Mouse (Mus musculus) forebrain, embryonic 11.5 days (tissue): ENCODE measurements around the gene Chst8. TPM values are rescaled to one million over a fixed set of nuclear protein-coding genes. Genes with fewer than 3 reads are reported as not detected.

Source experiments
- ATAC-seq: fragments of 200-750 bp; cut with Nextera tagmentation; replicated peaks from 2 replicates; pipeline ENCODE4 v1.8.0; 2017; ENCODE audit warnings: moderate TSS enrichment; ENCODE audit not compliant: low FRiP score
- DNase-seq: peaks from one replicate; pipeline ENCODE4 v3.0.0-alpha.2; 2017; ENCODE audit warnings: low spot score
- H3K27ac ChIP-seq: fragments of 300-500 bp; sonication (generic); 2 replicates; pipeline ENCODE4 v1.5.1; 2014; ENCODE audit warnings: low read depth, low read length
- H3K27me3 ChIP-seq: fragments of 300-500 bp; sonication (generic); 2 replicates; pipeline ENCODE4 v1.6.1; 2014; ENCODE audit warnings: mild to moderate bottlenecking, low read length, mixed read lengths; ENCODE audit not compliant: control insufficient read depth, insufficient read depth
- H3K36me3 ChIP-seq: fragments of 300-500 bp; sonication (generic); 2 replicates; pipeline ENCODE4 v1.6.1; 2014; ENCODE audit warnings: mild to moderate bottlenecking, low read length, moderate library complexity, mixed read lengths; ENCODE audit not compliant: control insufficient read depth, insufficient read depth
- H3K4me1 ChIP-seq: fragments of 300-500 bp; sonication (generic); replicated peaks from 2 replicates; pipeline ENCODE4 v1.6.1; 2014; ENCODE audit warnings: low read length, mixed read lengths; ENCODE audit not compliant: control insufficient read depth, insufficient read depth
- H3K4me2 ChIP-seq: fragments of 300-500 bp; sonication (generic); 2 replicates; pipeline ENCODE4 v1.6.1; 2014; ENCODE audit warnings: low read depth, mild to moderate bottlenecking, low read length, moderate library complexity, mixed read lengths; ENCODE audit not compliant: severe bottlenecking
- H3K4me3 ChIP-seq: fragments of 300-500 bp; sonication (generic); 2 replicates; pipeline ENCODE4 v1.5.1; 2014; ENCODE audit warnings: low read depth, low read length
- H3K9ac ChIP-seq: fragments of 300-500 bp; sonication (generic); 2 replicates; pipeline ENCODE4 v1.6.1; 2014; ENCODE audit warnings: low read length
- H3K9me3 ChIP-seq: fragments of 300-500 bp; sonication (generic); 2 replicates; pipeline ENCODE4 v1.6.1; 2016; ENCODE audit warnings: low read length, mixed read lengths; ENCODE audit not compliant: control insufficient read depth
- WGBS: fragments of 180-500 bp; shearing (Covaris S2); extraction: QIAGEN DNeasy Blood & Tissue Kit; methylation state at CpG from one replicate; pipeline ENCODE4 v1.1.7; 2014; 5-methylcytosine and 5-hydroxymethylcytosine counted together
- polyA plus RNA-seq: library from polyadenylated mRNA; unstranded; fragments of >200 nt; fragmentation: Nextera tagmentation; extraction: Ambion mirVana; gene quantifications from 2 replicates; pipeline ENCODE4 v1.2.1, GENCODE M21; 2014

Gene Chst8
- polyA plus RNA-seq, 1 experiment from 2014 or later: 11.4 TPM

DNA sequence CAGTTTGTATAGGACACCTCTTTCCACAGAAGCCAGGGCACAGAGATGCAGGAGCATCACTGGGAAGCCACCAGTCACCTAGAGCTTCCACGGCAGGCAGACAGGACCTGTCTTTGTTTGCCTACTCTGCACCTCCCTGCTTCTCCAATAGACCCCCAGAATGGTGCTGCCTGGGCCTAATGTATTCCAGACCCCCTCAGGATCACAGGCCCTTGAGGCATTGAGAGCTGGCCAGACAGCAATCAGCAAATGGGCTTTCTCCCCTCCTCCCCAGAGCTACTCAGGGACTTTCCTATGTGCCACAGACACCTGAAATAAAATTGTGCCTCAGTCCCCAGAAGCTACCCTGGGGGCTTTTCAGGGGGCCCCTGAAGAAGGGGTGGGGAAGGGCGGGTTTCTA lies 161.1 kb downstream of the Chst8 start:
- Histone ChIP-seq H3K4me3 (peak overlapping the region; percentile 76), H3K27ac (peak overlapping the region; percentile 60; the same call in 1 of the 2 replicates), H3K4me1 (peaks cover 15% of the 10 kb centered on the region), H3K4me2 (peak overlapping the region; percentile 55), H3K9me3 (no peaks in the 10 kb centered on the region), H3K36me3 (peaks cover 21% of the 10 kb centered on the region), H3K27me3 (no peaks in the 10 kb centered on the region), H3K9ac (peak overlapping the region; percentile 44)
- WGBS: 19% methylated on average over 2 of the region's 2 CpGs
- DNase-seq (peak; percentile 49), ATAC-seq (no peak)

DNA sequence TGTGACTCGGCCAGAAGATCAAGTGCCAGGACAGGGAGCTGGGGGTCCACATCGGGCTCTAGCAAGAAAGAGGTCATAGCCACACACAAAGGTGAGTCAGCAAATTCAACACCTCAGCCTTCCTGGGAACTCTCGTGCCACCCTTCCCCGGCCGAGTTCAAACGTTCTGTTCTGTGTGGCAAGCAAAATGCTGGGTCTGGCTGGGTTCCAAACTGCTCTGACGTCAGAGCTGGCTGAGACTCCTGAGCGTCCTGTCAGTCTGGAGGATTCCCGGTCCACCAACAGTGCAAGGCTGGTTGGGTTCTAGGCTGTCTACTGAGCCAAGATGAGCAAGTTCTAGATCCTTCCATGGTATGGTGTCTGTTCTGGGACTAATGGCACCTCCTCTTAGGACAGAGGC lies 165.5 kb downstream of the Chst8 start:
- peak; percentile 47 for DNase-seq
- Histone ChIP-seq H3K4me3 (no peak overlapping the region), H3K27ac (no peak overlapping the region), H3K9ac (no peak overlapping the region), H3K4me1 (peaks cover 6% of the 10 kb centered on the region), H3K36me3 (peaks cover 34% of the 10 kb centered on the region), H3K4me2 (no peak overlapping the region), H3K27me3 (no peaks in the 10 kb centered on the region), H3K9me3 (no peaks in the 10 kb centered on the region)
- no peak for ATAC-seq
- 92% methylated on average over 9 of the region's 9 CpGs for WGBS

- ATAC-seq (no peak), DNase-seq (no peak)
- H3K36me3 ChIP-seq: peaks cover 34% of the 10 kb centered on the region
- no peak overlapping the region for H3K4me3 ChIP-seq
- no peaks in the 10 kb centered on the region for H3K27me3 ChIP-seq
- H3K4me1 ChIP-seq: peaks cover 2% of the 10 kb centered on the region; the same call in 1 of the 2 replicates
- H3K27ac ChIP-seq: no peak overlapping the region
- no peak overlapping the region for H3K9ac ChIP-seq
- no peaks in the 10 kb centered on the region for H3K9me3 ChIP-seq
- H3K4me2 ChIP-seq: no peak overlapping the region
- 90% methylated on average over 12 of the region's 12 CpGs for WGBS
Measured at GRCm38 (mm10) chr7:34646144-34646795, 166.2 kb downstream of the Chst8 start.

DNA sequence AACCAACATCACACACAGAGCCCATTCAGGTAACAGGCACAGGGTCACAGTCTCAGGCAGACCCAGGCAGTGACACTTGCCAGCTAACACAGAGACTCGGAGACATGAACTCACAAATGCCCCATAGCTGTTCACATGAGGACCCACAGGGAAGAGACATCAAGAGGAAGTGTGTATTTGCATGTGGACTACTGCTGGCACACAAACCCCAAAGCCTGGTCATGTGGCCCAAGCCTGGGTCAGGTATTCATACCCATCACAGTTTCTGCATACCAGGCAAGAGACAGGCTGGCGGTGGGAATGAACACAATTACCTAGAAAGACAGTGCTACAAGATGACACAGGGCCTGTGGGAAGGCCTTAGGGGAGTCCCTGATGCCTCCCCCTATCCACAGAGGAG lies 166.9 kb downstream of the Chst8 start:
- WGBS: 85% methylated on average over 2 of the region's 2 CpGs
- no peaks in the 10 kb centered on the region for H3K27me3 ChIP-seq
- peaks cover 38% of the 10 kb centered on the region for H3K36me3 ChIP-seq
- H3K9me3 ChIP-seq: no peaks in the 10 kb centered on the region
- no peak overlapping the region for H3K4me3 ChIP-seq
- H3K27ac ChIP-seq: no peak overlapping the region
- no peak overlapping the region for H3K9ac ChIP-seq
- no peak overlapping the region for H3K4me2 ChIP-seq
- DNase-seq (no peak), ATAC-seq (no peak)
- no peaks in the 10 kb centered on the region for H3K4me1 ChIP-seq

DNA sequence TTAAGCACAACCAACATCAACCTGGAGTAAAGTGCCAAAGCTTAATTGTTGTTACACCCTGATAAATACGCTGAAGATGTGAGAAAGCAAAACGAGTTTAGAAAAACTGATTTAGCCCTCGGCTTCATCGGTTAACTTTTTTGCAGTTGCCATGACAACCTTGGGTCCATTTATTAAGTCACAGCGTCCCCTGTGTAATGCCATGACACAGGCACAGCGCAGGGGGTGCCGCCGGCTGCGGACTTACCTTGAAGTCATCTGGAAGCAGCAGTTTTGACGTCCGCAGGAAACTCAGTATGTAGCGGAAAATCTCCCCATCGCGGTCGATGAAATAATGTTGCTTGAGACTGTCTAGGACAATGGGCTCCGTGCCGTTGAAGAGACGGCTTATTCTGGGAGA lies 167.9 kb downstream of the Chst8 start:
- 85% methylated on average over 18 of the region's 18 CpGs for WGBS
- Histone ChIP-seq H3K36me3 (peaks cover 40% of the 10 kb centered on the region; the same call in 1 of the 2 replicates), H3K27ac (no peak overlapping the region), H3K27me3 (no peaks in the 10 kb centered on the region), H3K9me3 (no peaks in the 10 kb centered on the region), H3K4me2 (no peak overlapping the region), H3K4me3 (no peak overlapping the region), H3K4me1 (no peaks in the 10 kb centered on the region), H3K9ac (no peak overlapping the region)
- DNase-seq (no peak), ATAC-seq (no peak)

DNA sequence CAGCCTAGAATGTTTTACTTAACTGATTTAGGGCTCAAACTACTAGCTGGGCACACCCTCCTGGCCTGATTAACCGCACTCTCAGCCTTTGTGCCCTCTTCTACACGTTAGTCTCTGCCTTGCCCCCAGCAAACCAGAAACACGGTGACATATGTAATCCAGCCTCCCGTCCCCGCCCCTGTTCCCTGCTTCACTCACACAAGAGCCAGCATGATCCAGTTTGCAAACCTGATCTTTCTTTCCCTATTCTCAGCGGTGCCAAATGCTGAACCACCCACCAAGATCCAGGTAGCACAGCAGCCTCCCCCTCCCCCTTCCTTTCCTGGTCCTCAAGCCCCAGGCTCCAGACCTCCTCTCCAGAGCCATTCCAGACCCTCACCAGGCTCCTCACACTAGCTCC lies 169.2 kb downstream of the Chst8 start:
- H3K4me3 ChIP-seq: no peak overlapping the region
- WGBS: 86% methylated on average over 6 of the region's 6 CpGs
- H3K27ac ChIP-seq: no peak overlapping the region
- H3K27me3 ChIP-seq: no peaks in the 10 kb centered on the region
- DNase-seq (no peak), ATAC-seq (no peak)
- H3K4me2 ChIP-seq: no peak overlapping the region
- H3K9me3 ChIP-seq: no peaks in the 10 kb centered on the region
- H3K36me3 ChIP-seq: peaks cover 28% of the 10 kb centered on the region; the same call in 1 of the 2 replicates
- no peak overlapping the region for H3K9ac ChIP-seq
- no peaks in the 10 kb centered on the region for H3K4me1 ChIP-seq

GRCm38 (mm10) chr7:34641968-34642367 lies 170.5 kb downstream of the Chst8 start:
- 91% methylated on average over 13 of the region's 13 CpGs for WGBS
- peaks cover 23% of the 10 kb centered on the region; the same call in 1 of the 2 replicates for H3K36me3 ChIP-seq

DNA sequence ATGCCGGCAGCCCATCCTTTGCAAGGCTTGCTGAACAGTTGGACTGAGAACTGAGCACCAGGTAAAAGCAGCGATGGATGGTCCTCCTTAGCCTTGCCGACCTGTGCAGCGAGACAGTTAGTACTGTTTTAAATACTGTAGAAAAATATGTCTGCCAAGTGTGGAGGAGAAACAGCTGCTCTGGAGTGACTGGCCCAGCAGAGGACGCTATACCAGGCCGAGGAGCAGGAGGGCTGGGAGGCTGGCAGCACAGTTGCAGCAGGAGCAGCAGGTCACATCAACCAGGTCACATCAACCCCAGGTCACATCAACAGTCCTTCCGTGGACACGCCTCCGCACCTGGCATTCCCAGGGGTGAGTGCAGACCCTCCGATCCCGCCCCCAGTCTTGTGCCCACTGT lies 172.7 kb downstream of the Chst8 start:
- no peaks in the 10 kb centered on the region for H3K27me3 ChIP-seq
- H3K36me3 ChIP-seq: peaks cover 15% of the 10 kb centered on the region; the same call in 1 of the 2 replicates
- ATAC-seq: no peak

More at GRCm38 (mm10) chr7:34641968-34642367, 170.5 kb downstream of the Chst8 start:
- no peak for ATAC-seq
- no peaks in the 10 kb centered on the region for H3K4me1 ChIP-seq
- H3K27me3 ChIP-seq: no peaks in the 10 kb centered on the region
- H3K9me3 ChIP-seq: no peaks in the 10 kb centered on the region
- no peak overlapping the region for H3K4me3 ChIP-seq
- H3K27ac ChIP-seq: no peak overlapping the region
- H3K4me2 ChIP-seq: no peak overlapping the region
- no peak for DNase-seq
- H3K9ac ChIP-seq: no peak overlapping the region

DNA sequence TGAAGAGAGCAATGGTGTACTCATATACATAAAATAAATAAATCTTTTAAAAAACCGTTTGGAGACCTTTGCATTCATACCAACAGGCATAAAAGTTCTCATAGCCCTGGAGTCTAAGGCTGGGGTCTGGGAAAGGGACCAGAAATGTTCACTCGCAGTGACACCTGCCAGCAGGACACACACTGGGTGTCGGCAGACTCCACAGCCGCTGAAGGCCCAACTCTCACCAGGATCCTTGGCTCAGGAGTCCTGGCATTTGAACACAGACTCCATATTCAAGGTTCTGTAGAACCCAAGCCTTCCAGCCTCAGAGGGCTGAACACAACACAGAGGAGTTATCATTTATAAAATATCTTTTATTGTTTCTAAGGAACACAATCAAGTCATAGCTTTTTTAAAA lies 175.8 kb downstream of the Chst8 start:
- 88% methylated on average over 4 of the region's 4 CpGs for WGBS
- H3K36me3 ChIP-seq: peaks cover 10% of the 10 kb centered on the region; the same call in 1 of the 2 replicates
- no peak for ATAC-seq

More for the DNA sequence above, 172.7 kb downstream of the Chst8 start:
- WGBS: 93% methylated on average over 11 of the region's 11 CpGs
- Histone ChIP-seq H3K4me1 (no peaks in the 10 kb centered on the region), H3K27ac (no peak overlapping the region), H3K4me3 (no peak overlapping the region), H3K9ac (no peak overlapping the region), H3K9me3 (no peaks in the 10 kb centered on the region), H3K4me2 (no peak overlapping the region)
- peak; percentile 47 for DNase-seq

More for the DNA sequence above, 175.8 kb downstream of the Chst8 start:
- Histone ChIP-seq H3K27me3 (no peaks in the 10 kb centered on the region), H3K4me3 (no peak overlapping the region), H3K4me1 (no peaks in the 10 kb centered on the region), H3K9me3 (no peaks in the 10 kb centered on the region), H3K4me2 (no peak overlapping the region), H3K9ac (no peak overlapping the region), H3K27ac (no peak overlapping the region)
- DNase-seq: no peak
